Mouse (Mus musculus) hindbrain, embryonic 11.5 days (tissue): ENCODE data around the gene Micu2. TPM values are rescaled to one million over a fixed set of nuclear protein-coding genes. Genes with fewer than 3 reads are reported as not detected.

Source experiments
- ATAC-seq: fragments of 200-750 bp; cut with Nextera tagmentation; 2 replicates; pipeline ENCODE4 v1.8.0; 2017; ENCODE audit warnings: mild to moderate bottlenecking, moderate TSS enrichment, moderate library complexity; ENCODE audit not compliant: low FRiP score
- DNase-seq: peaks from one replicate; pipeline ENCODE4 v3.0.0-alpha.2; 2015; ENCODE audit warnings: low spot score
- H3K27ac ChIP-seq: fragments of 300-500 bp; sonication (generic); 2 replicates; pipeline ENCODE4 v1.5.1; 2014; ENCODE audit warnings: mild to moderate bottlenecking, low read depth, low read length
- H3K27me3 ChIP-seq: fragments of 300-500 bp; sonication (generic); 2 replicates; pipeline ENCODE4 v1.6.1; 2014; ENCODE audit warnings: mild to moderate bottlenecking, low read length, moderate library complexity, mixed read lengths; ENCODE audit not compliant: control insufficient read depth, insufficient read depth
- H3K36me3 ChIP-seq: fragments of 300-500 bp; sonication (generic); 2 replicates; pipeline ENCODE4 v1.6.1; 2014; ENCODE audit warnings: mild to moderate bottlenecking, low read length, moderate library complexity, mixed read lengths; ENCODE audit not compliant: control insufficient read depth, insufficient read depth
- H3K4me1 ChIP-seq: fragments of 300-500 bp; sonication (generic); replicated peaks from 2 replicates; pipeline ENCODE4 v1.6.1; 2014; ENCODE audit warnings: low read length, mixed read lengths; ENCODE audit not compliant: control insufficient read depth, insufficient read depth
- H3K4me2 ChIP-seq: fragments of 300-500 bp; sonication (generic); replicated peaks from 2 replicates; pipeline ENCODE4 v1.6.1; 2014; ENCODE audit warnings: mild to moderate bottlenecking, low read depth, low read length
- H3K4me3 ChIP-seq: fragments of 300-500 bp; sonication (generic); 2 replicates; pipeline ENCODE4 v1.5.1; 2014; ENCODE audit warnings: low read depth, low read length
- H3K9ac ChIP-seq: fragments of 300-500 bp; sonication (generic); 2 replicates; pipeline ENCODE4 v1.6.1; 2014; ENCODE audit warnings: low read depth, low read length
- H3K9me3 ChIP-seq: fragments of 300-500 bp; sonication (generic); 2 replicates; pipeline ENCODE4 v1.6.1; 2016; ENCODE audit warnings: low read length; ENCODE audit not compliant: control insufficient read depth
- WGBS: fragments of 180-500 bp; shearing (Covaris S2); extraction: QIAGEN DNeasy Blood & Tissue Kit; methylation state at CpG from one replicate; pipeline ENCODE4 v1.1.7; 2014; 5-methylcytosine and 5-hydroxymethylcytosine counted together
- polyA plus RNA-seq: library from polyadenylated mRNA; unstranded; fragments of >200 nt; fragmentation: Nextera tagmentation; extraction: Ambion mirVana; gene quantifications from 2 replicates; pipeline ENCODE4 v1.2.1, GENCODE M21; 2014

The Micu2 gene
- polyA plus RNA-seq, 1 experiment from 2014 or later: 45.1 TPM

- Histone ChIP-seq H3K27ac (no peak overlapping the region), H3K9me3 (no peaks in the 10 kb centered on the region), H3K4me2 (no peak overlapping the region), H3K9ac (no peak overlapping the region), H3K4me1 (peaks cover 3% of the 10 kb centered on the region; the same call in 1 of the 2 replicates), H3K36me3 (no peaks in the 10 kb centered on the region), H3K27me3 (no peaks in the 10 kb centered on the region), H3K4me3 (no peak overlapping the region)
- 36% methylated on average over 5 of the region's 5 CpGs for WGBS
- ATAC-seq: no peak
- DNase-seq: peak; percentile 3
These were observed 20.9 kb downstream of the Micu2 start for GRCm38 (mm10) chr14:57978144-57978543.

GRCm38 (mm10) chr14:57975656-57976055, 23.4 kb downstream of the Micu2 start:
- Histone ChIP-seq H3K4me3 (no peak overlapping the region), H3K27ac (no peak overlapping the region), H3K4me1 (no peaks in the 10 kb centered on the region), H3K9ac (no peak overlapping the region), H3K4me2 (no peak overlapping the region), H3K36me3 (no peaks in the 10 kb centered on the region), H3K27me3 (no peaks in the 10 kb centered on the region), H3K9me3 (no peaks in the 10 kb centered on the region)
- ATAC-seq (no peak), DNase-seq (no peak)
- WGBS: 79% methylated on average over 6 of the region's 6 CpGs

GRCm38 (mm10) chr14:57971986-57972525, 27.0 kb downstream of the Micu2 start:
- whole genome bisulfite sequencing: 71% methylated on average over 12 of the region's 12 CpGs
- Histone ChIP-seq H3K4me2 (no peak overlapping the region), H3K4me1 (no peaks in the 10 kb centered on the region), H3K9ac (no peak overlapping the region), H3K36me3 (no peaks in the 10 kb centered on the region), H3K27ac (no peak overlapping the region), H3K27me3 (no peaks in the 10 kb centered on the region), H3K9me3 (no peaks in the 10 kb centered on the region), H3K4me3 (no peak overlapping the region)
- ATAC-seq (no peak), DNase-seq (no peak)

GRCm38 (mm10) chr14:57968873-57969272, 30.2 kb downstream of the Micu2 start:
- H3K9ac ChIP-seq: no peak overlapping the region
- H3K9me3 ChIP-seq: no peaks in the 10 kb centered on the region
- 88% methylated on average over 6 of the region's 6 CpGs for WGBS
- no peak overlapping the region for H3K4me2 ChIP-seq
- H3K4me1 ChIP-seq: no peaks in the 10 kb centered on the region
- ATAC-seq: no peak
- H3K27ac ChIP-seq: no peak overlapping the region
- no peaks in the 10 kb centered on the region for H3K36me3 ChIP-seq
- H3K27me3 ChIP-seq: no peaks in the 10 kb centered on the region
- DNase-seq: no peak
- no peak overlapping the region for H3K4me3 ChIP-seq

GRCm38 (mm10) chr14:57967080-57967797, 31.8 kb downstream of the Micu2 start:
- 89% methylated on average over 4 of the region's 4 CpGs for WGBS
- Histone ChIP-seq H3K27me3 (no peaks in the 10 kb centered on the region), H3K9ac (no peak overlapping the region), H3K27ac (no peak overlapping the region), H3K4me2 (no peak overlapping the region), H3K36me3 (no peaks in the 10 kb centered on the region), H3K4me3 (no peak overlapping the region), H3K4me1 (no peaks in the 10 kb centered on the region), H3K9me3 (no peaks in the 10 kb centered on the region)
- no peak for DNase-seq
- no peak for ATAC-seq

GRCm38 (mm10) chr14:57961861-57962260, 37.2 kb downstream of the Micu2 start:
- Histone ChIP-seq H3K27ac (no peak overlapping the region), H3K27me3 (no peaks in the 10 kb centered on the region), H3K4me3 (no peak overlapping the region), H3K36me3 (no peaks in the 10 kb centered on the region), H3K9me3 (no peaks in the 10 kb centered on the region), H3K9ac (no peak overlapping the region), H3K4me1 (no peaks in the 10 kb centered on the region), H3K4me2 (no peak overlapping the region)
- no peak for DNase-seq
- WGBS: 64% methylated on average over 4 of the region's 4 CpGs
- ATAC-seq: no peak

GRCm38 (mm10) chr14:57951089-57951488, 48.0 kb downstream of the Micu2 start:
- Histone ChIP-seq H3K27me3 (no peaks in the 10 kb centered on the region), H3K4me1 (no peaks in the 10 kb centered on the region), H3K36me3 (no peaks in the 10 kb centered on the region), H3K4me2 (no peak overlapping the region), H3K4me3 (no peak overlapping the region), H3K27ac (no peak overlapping the region), H3K9ac (no peak overlapping the region), H3K9me3 (no peaks in the 10 kb centered on the region)
- ATAC-seq (no peak), DNase-seq (peak; percentile 40)
- WGBS: 32% methylated on average over 2 of the region's 2 CpGs

GRCm38 (mm10) chr14:57945834-57946233, 53.2 kb downstream of the Micu2 start:
- ATAC-seq: no peak
- no peaks in the 10 kb centered on the region for H3K4me1 ChIP-seq

GRCm38 (mm10) chr14:57937297-57937696, 61.8 kb downstream of the Micu2 start:
- H3K9ac ChIP-seq: no peak overlapping the region
- 93% methylated on average over 6 of the region's 6 CpGs for WGBS
- no peak overlapping the region for H3K27ac ChIP-seq
- no peaks in the 10 kb centered on the region for H3K9me3 ChIP-seq
- ATAC-seq (no peak), DNase-seq (no peak)
- no peak overlapping the region for H3K4me2 ChIP-seq
- no peak overlapping the region for H3K4me3 ChIP-seq
- no peaks in the 10 kb centered on the region for H3K4me1 ChIP-seq
- H3K27me3 ChIP-seq: no peaks in the 10 kb centered on the region
- no peaks in the 10 kb centered on the region for H3K36me3 ChIP-seq

More at GRCm38 (mm10) chr14:57945834-57946233, 53.2 kb downstream of the Micu2 start:
- no peaks in the 10 kb centered on the region for H3K27me3 ChIP-seq
- no peak overlapping the region for H3K27ac ChIP-seq
- no peak overlapping the region for H3K9ac ChIP-seq
- DNase-seq: no peak
- WGBS: 78% methylated on average over 4 of the region's 4 CpGs
- H3K4me2 ChIP-seq: no peak overlapping the region
- no peaks in the 10 kb centered on the region for H3K36me3 ChIP-seq
- no peaks in the 10 kb centered on the region for H3K9me3 ChIP-seq
- no peak overlapping the region for H3K4me3 ChIP-seq
